Mouse (Mus musculus) embryonic facial prominence, embryonic 12.5 days (tissue): ENCODE measurements at regions not wholly inside any gene's neighbourhood (a gene's known extent, or its start where the extent isn't known, plus 50 kb on each side); places are given as distances from the start of the nearest gene placed in this dataset.

ENCODE experiments used
- ATAC-seq: fragments of 200-750 bp; cut with Nextera tagmentation; 2 replicates; pipeline ENCODE4 v1.8.0; 2017; ENCODE audit not compliant: insufficient number of reproducible peaks, insufficient read depth, low FRiP score, low TSS enrichment
- H3K27ac ChIP-seq: fragments of 300-500 bp; sonication (generic); 2 replicates; pipeline ENCODE4 v1.5.1; 2016; ENCODE audit warnings: mild to moderate bottlenecking
- H3K27me3 ChIP-seq: fragments of 300-500 bp; sonication (generic); 2 replicates; pipeline ENCODE4 v1.6.1; 2016; ENCODE audit warnings: mild to moderate bottlenecking, moderate library complexity
- H3K36me3 ChIP-seq: fragments of 300-500 bp; sonication (generic); 2 replicates; pipeline ENCODE4 v1.6.1; 2016; ENCODE audit warnings: mild to moderate bottlenecking
- H3K4me1 ChIP-seq: fragments of 300-500 bp; sonication (generic); 2 replicates; pipeline ENCODE4 v1.6.1; 2016
- H3K4me2 ChIP-seq: fragments of 300-500 bp; sonication (generic); replicated peaks from 2 replicates; pipeline ENCODE4 v1.6.1; 2016; ENCODE audit warnings: mild to moderate bottlenecking, moderate library complexity
- H3K4me3 ChIP-seq: fragments of 300-500 bp; sonication (generic); 2 replicates; pipeline ENCODE4 v1.5.1; 2016; ENCODE audit warnings: mild to moderate bottlenecking
- H3K9ac ChIP-seq: fragments of 300-500 bp; sonication (generic); 2 replicates; pipeline ENCODE4 v1.6.1; 2016; ENCODE audit warnings: mild to moderate bottlenecking, moderate library complexity
- H3K9me3 ChIP-seq: fragments of 300-500 bp; sonication (generic); 2 replicates; pipeline ENCODE4 v1.6.1; 2016; ENCODE audit warnings: mild to moderate bottlenecking, moderate library complexity
- WGBS: fragments of 180-500 bp; shearing (Covaris S2); methylation state at CpG from one replicate; pipeline ENCODE4 v1.1.7; 2016; 5-methylcytosine and 5-hydroxymethylcytosine counted together

- no peak overlapping the region for H3K27ac ChIP-seq
- H3K36me3 ChIP-seq: no peaks in the 10 kb centered on the region
- no peaks in the 10 kb centered on the region for H3K9me3 ChIP-seq
- H3K4me3 ChIP-seq: no peak overlapping the region
- no peak overlapping the region for H3K9ac ChIP-seq
- no peak for ATAC-seq
- no peaks in the 10 kb centered on the region for H3K27me3 ChIP-seq
- no peak overlapping the region for H3K4me2 ChIP-seq
- H3K4me1 ChIP-seq: no peaks in the 10 kb centered on the region
- 83% methylated on average over 3 of the region's 3 CpGs for WGBS
Measured at GRCm38 (mm10) chr1:14369957-14370833, 1722.9 kb downstream of the 4930444P10Rik start.

GRCm38 (mm10) chr1:14359998-14360640 lies 1733.0 kb downstream of the 4930444P10Rik start:
- no peaks in the 10 kb centered on the region for H3K36me3 ChIP-seq
- ATAC-seq: no peak

More at GRCm38 (mm10) chr1:14359998-14360640, 1733.0 kb downstream of the 4930444P10Rik start:
- Histone ChIP-seq H3K9ac (no peak overlapping the region), H3K9me3 (no peaks in the 10 kb centered on the region), H3K4me2 (no peak overlapping the region), H3K27ac (no peak overlapping the region), H3K4me1 (peaks cover 10% of the 10 kb centered on the region; the same call in 1 of the 2 replicates), H3K27me3 (no peaks in the 10 kb centered on the region), H3K4me3 (no peak overlapping the region)
- 22% methylated on average over 2 of the region's 2 CpGs for WGBS
